Mouse (Mus musculus) testis, postnatal 14 days (tissue): ENCODE measurements around the gene Dhcr24.
A peak's percentile ranks its signal among the peaks of the same experiment; 100 is the strongest.

Source experiments
- DNase-seq: peaks from one replicate; pipeline ENCODE4 v3.0.0; 2021; ENCODE audit warnings: low spot score

Dhcr24 gene

DNA sequence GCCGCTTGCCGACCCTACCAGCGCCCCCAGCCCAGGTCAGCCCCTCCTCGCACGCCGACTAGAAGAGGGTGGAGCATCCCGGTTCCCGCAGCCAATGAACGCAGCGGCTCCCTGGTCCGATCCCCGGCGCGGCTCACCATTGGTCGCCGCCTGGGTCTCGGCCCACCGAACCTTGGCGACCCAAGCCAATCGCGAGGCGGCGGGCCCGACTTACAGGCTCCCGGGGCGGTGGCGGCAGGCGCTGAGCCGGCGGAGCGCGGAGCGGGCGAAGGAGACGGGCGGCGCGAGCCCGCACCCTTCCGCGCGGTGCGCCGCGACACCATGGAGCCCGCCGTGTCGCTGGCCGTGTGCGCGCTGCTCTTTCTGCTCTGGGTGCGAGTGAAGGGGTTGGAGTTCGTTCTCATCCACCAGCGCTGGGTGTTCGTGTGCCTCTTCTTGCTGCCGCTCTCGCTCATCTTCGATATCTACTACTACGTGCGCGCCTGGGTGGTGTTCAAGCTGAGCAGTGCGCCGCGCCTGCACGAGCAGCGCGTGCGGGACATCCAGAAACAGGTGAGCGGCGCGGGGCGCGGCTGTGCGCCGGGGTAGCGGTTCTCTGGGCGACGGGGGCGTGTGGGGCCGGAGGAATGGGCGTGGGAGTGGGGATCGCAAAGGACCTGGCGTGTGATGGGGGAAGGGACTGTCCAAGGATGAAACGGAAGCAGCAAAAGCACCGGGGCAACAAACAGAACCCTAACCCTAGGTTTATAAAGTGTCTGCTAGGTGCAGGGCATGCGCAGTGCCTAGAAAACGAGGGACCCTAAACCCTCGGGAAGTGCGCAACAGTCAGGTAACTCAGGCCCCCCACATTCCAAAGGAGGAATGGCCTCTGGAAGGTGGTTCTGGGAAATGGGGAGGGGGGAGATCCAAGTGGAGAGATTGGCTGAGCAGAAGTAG is at the start of gene Dhcr24:
Dhcr24 (plus strand) TSS at position 193 of the 936 bp plus-strand sequence.
- DNase-seq = peak; percentile 93

DNA sequence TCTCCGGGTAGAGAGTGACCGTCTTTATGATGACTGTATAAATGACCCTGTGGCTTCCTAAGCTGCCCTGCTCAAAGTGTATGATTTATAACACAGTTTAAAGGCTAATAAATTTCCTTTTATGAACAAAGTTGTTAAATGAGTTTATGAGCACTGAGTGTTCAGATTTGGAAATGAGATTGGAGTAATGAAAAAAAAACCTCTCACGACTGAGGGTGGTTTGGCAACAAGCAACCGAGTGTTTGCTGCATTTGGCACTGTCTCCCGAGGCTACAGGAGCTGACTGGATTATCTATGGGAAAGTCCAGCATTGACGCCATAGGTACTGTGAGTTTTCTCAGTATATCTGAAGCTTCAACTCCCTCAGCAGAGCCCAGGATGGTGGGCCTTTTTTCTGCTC is 46.2 kb upstream of the Dhcr24 start:
- no peak for DNase-seq

DNA sequence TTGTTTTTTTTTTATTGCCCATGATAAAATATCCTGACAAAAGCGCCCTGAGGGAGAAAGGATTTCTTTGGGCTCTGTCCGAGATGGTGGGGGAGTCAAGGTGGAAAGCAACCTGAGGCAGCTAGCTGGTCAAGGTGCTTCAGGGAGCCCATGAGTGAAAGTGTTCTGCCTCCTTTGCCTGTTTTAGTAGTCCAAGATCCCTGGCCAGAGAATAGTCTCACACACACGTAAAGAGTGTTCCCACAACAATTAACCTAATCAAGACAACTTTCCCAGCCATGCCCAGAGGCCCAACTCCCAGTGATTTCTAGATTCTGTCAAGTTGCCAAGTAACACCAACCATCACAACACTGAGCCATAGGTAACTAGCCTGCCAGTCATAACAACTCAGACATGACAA is 38.3 kb upstream of the Dhcr24 start:
- DNase-seq = no peak

DNA sequence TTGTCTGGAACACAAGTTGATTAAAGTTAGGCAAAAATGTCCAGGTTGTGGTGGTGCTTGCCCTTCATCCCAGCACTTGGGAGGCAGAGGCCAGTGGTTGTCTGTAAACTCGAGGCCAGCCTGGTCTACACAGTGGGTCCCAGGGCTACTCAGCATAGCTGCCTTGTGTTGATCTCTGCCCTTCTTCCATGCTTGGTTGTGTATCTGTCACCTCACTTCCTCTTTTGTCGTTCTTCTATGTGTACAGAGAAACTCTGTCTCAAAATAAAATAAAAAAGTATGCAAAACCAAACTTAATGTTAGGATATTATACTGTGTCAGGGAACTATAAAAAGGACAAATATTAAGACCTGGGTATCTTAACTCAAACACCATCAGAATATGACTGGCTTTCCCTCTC is 36.7 kb upstream of the Dhcr24 start:
- no peak for DNase-seq

DNA sequence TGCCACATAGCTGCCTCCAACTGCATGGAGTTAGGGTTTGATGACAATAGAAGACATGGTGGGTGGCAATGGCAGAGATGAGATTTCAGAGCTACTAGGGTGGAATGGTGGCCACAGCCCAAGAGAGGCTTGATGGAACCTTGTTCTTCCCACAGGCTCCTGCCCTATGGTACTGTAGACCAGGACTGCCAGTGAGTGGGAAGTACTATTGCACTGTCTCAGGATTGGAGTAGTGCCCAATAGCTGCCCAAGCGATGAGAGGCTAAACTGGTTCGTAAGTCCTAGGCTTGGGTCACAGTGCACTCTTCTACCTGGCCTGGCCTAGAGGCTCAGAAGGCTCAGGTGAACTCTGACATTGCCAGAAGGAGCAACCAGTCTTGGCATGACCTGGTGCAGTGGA is 35.8 kb upstream of the Dhcr24 start:
- no peak for DNase-seq

DNA sequence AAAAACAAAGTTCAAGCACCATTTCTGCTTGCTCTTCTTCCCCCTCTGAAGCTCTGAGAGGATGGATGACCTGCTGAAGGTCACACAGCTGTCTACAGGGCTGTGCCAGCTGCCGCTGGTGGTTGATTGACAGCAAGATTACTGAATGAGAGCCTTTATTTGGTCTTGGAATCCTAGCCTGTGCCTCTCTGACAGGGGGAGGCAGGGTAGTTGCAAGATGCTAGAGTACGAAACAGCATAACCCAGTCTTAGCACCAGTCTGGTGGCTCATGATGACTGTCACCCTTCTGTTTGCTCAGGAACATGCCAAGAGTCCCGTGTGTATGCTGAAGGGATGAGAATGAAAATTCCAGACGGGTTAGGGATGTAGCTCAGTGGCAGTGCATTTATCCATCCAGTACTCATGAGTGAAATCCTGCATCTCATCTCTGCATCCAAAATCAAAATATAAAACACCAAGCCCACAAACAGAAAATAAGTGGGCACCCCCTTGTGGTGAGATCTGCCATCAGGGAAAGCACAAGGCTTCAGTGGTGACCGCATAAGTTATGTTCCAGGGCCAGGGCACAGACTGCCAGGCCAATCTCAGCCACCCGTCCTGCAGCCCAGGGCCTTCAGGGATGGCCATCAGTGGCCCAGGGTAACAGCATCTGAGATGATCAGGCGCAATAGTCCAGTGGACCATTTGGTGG is 32.8 kb upstream of the Dhcr24 start:
- DNase-seq = no peak

DNA sequence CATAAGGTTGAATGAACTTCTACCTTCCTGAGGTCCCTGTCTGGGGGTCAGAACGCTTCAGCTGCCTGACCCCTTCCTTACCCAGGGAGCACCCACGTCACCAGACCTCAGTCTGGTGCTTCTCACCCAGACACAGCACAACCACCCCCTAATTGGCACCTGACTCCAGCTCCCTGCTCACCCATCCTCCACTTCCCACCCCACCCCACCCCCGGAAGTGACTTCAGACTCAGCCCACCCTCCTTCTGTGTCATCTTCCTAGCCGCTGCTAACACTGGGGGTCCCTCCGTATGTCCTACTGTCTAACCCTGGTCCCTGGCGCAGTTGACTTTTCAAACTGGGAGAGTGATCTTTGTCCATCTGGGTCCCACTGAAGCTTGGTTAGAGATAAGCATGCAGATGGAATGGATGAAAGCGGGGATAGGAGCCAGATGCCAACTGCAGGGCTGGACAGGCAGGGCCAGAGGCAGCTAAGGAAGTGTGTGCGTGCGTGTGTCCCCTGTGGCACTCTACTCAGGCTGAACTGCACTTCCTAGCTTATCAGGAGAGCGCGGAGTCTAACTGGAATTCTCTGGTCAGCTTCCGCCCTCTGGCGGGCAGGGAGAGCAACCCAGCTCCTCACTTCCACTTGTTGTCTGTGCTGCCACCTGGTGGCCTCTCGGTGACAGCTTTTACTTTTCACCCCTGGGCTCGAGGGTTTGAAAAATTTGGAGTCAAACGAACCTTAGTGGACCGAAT is 31.3 kb upstream of the Dhcr24 start:
- DNase-seq = peak; percentile 86

DNA sequence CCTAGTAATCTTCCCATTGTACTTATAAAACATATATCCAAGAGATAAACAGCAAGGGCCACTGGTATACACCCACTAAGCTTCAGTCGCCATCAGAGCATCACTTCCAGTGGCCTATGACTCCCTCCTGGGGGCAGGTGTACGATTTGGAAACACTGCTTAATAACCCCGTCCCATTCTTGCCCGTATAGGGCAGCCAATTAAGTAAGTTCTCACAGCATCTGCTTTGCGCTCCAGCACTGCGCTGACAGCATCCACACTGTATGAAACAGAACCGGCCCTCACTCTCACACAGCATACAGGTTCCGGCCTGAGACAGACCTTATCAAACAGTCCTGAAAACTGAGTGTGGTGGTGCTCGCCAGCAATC is 30.7 kb upstream of the Dhcr24 start:
- no peak for DNase-seq

DNA sequence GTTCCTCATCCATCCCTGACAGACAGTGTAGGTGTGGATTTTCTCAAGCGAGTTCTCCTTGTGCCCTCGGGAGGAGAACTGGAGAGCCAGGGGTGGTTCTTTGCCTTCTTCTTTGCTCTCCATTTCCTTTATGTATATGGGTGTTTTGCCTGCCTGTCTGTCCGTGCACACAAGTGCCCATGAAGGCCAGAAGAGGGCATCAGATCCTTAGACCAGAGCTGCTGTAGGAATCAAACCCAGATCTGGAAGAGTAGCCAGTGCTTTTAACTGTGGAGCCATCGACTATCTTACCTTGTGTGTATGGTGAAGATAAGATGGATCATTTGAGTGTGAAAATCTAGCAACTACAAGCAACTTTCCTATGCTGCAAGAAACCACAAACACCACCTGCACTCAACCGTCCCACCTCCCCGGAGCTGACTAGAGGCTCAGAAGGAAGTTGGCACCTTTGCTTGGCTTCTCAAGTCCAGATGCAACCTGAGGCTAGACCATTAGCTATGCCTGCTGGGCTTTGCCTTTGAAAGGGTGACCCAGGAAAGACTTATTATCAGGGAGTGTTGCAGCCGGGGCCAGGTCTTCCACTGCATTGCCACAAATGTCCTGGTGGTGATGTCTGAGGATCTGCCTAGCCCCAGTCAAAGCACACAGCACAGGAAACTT is 27.3 kb upstream of the Dhcr24 start:
- DNase-seq = no peak

DNA sequence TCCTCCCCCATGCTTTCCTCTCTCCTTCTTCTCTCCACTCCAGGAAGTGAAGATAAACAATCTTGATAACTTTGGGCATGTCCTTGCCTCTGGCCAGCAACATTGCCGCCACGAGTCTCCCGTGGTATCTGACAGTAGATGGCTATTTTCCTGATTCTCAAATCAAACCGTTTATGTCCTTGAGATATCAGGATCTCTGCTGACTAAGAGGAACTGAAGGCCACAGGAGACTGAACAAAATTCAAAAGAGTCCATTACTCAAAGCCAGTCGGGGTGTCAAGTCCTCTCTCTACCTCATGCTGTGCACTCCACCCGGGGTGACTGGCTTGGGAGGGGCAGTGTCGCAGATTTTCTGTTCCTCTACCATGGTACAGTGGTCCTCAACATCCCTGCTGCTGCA is 26.6 kb upstream of the Dhcr24 start:
- DNase-seq = no peak

DNA sequence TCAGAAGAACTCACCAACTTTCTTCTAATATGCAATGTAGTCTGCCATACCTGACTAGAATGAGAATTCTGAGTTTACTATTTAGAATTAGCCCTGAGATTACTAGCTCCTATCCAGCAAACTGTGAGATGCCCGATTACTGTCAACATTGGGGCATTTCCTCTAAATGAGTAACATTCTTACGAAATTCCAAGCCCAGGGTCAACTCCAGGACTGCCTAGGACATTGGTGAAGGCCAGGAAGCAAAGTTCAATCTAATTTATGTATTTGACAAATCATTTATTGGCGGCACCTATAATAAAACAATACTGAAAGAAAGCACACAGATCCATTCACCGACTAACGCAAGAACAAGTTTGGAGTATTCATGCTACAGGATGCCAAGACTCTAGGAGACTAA is 21.1 kb upstream of the Dhcr24 start:
- DNase-seq = no peak

DNA sequence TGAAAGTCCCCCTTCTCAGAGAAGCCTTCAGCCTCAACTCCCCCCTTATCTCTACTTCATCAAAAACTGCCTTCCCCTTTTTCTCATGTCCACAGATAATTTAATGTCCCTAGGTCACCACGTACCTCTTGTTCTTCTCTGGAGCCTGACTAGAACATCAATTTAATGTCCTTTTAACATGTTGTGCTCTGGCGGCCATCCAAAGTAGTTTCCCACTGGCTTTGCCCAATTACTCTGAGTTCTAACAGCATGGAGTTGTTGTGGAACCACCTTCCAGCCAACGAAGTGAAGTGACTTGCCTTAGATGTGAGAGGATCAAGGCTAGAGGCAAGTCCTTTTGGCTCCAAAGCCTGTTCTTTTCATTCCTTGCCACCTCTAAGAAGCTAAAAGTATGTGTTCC is 19.3 kb upstream of the Dhcr24 start:
- DNase-seq = peak; percentile 40

DNA sequence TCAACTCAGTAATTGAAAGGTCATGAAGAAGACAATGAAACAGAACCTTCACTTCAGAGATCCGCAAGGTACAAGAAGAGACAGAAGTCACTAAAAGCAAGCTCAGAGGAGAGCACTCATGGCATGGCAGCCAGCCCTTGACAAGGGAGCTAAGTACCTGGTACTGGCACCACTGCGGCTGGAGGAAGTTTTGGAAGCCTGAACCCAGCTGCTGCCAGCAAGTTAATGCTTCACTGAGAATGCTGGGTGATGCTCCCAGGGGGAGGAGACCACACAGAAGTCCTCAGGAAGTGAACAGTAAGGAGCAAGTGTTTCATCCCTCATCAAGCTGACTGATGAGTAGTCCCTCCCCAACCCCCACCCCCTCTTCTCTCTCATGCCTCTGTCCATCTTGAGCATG is 18.6 kb upstream of the Dhcr24 start:
- DNase-seq = no peak

DNA sequence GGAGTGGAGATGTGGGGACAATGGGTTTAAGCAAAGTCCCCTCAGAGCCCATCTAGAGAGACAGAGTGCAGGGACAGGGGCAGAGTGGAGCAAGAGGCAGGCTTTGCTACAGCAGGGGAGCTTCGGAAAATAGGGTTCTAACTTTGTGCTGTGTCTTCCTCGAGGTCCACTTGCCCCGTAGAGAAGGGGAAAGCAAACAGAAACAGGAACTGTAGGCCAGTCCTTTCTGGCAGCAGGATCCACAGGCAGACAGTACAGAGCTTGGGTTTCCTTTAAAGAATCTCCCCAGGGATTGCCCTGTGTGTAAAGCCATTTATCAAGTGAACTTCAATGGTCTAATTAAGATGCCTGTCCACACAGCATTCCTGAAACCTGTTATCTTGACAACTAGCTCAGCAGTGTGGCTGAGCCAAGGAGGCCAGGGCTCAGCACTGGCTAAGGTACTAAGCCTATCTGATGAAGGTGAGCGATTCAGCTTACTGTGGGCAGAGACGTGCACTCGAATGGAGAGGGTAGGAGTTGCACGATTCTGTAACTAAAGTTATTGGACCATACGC is 14.9 kb upstream of the Dhcr24 start:
- no peak for DNase-seq

DNA sequence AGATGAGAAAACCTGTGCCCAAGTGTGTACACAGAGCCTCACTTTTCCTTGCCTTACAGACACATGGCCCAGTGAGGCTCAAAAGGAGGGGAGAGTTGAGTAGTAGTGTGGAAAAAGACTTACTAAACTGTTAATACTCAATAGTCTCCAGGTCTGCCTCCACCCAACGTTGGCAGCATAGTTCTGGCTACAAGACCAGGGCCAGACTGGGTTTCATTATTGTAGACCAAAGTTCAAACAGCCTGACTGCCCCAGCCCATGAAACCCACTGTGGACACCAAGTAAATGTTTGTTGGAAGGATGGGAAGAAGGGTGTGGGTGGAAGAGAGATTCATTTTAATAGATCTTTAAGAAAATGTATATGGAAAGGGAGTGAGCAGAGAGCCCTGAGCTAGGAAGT is 13.9 kb upstream of the Dhcr24 start:
- DNase-seq = no peak

DNA sequence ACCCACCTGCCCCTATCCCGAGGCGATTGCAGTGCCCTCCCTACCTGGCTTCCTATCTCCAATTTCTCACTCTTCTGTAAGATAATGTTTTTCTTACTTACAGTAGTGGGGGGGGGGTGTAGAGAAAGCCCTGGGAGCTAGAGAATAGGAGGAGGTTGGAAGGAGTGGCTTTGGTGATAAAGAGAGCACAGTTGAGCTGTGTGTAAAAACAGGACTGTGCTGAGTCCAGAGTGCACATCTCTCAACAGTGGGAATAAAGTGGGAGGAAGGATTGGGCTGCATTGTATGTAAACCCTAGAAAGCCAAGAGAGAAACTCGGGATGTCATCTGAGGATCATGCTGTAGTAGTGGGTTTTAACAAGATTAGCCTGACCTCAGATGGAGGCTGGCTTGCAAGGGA is 12.7 kb upstream of the Dhcr24 start:
- DNase-seq = no peak

DNA sequence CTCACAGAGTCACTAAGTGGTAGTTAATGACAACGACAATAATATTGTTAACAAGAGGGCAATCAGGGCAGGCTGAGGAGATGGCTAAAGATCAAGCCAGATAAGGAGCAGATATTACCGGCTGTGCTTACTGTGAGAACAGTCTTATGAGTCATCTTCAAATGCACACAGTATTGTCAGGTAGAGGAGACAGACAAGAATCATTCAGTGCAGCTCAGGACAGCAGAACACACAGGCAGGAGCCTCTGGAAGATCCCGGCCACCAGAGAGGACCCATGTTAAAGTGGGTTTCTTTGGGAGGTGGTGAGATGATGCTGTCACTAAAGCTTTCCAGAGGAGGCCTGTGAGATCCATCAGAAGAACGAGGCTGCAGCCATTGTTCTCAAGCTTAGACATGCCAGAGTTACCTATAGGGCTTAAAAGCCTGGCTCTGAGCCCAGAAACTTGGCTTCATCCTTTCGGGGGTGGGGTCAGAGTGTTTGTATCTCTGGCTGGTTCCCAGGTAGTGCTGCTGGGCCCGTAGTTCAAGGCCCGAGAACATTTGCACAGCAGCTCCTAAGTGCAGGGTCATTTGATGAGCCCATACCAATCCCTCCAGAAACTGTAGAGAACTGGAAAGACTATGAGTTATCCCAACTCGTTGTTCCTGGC is 10.2 kb upstream of the Dhcr24 start:
- no peak for DNase-seq

DNA sequence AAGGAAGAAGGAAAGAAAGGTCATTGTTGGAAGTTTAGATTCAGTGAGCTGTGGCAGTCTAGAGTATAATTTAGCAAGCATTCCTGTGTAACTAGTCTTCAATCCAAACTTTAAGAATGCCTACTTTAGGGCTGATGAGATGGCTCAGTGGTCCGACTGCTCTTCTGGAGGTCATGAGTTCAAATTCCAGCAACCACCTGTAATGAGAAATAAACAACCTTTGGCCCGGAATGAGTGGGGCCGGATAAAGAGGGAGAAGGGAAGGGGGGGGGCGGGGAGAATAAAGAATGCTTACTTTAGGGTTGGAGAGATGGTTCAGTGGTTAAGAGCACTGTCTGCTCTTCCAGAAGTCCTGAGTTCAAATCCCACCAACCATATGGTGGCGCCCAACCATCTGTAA is 3.6 kb upstream of the Dhcr24 start:
- DNase-seq = no peak

DNA sequence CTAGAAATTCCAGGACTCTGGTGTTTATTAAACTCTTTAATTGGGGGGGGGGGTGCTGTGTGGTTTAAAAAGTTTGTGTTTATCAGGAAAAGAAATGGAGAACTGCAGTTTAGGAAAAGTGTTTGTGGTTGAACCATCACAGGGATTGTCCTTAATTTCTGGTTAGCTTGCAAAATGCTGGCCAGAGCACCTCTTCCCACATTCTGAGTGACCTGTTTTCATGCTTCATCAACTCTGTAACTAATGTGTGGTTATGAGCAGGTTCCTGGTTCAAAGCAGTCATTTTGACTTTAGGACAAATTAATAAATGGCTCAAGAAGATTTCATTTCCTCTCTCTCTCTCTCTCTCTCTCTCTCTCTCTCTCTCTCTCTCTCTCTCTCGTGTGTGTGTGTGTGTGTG is 2.9 kb upstream of the Dhcr24 start:
- DNase-seq = no peak

DNA sequence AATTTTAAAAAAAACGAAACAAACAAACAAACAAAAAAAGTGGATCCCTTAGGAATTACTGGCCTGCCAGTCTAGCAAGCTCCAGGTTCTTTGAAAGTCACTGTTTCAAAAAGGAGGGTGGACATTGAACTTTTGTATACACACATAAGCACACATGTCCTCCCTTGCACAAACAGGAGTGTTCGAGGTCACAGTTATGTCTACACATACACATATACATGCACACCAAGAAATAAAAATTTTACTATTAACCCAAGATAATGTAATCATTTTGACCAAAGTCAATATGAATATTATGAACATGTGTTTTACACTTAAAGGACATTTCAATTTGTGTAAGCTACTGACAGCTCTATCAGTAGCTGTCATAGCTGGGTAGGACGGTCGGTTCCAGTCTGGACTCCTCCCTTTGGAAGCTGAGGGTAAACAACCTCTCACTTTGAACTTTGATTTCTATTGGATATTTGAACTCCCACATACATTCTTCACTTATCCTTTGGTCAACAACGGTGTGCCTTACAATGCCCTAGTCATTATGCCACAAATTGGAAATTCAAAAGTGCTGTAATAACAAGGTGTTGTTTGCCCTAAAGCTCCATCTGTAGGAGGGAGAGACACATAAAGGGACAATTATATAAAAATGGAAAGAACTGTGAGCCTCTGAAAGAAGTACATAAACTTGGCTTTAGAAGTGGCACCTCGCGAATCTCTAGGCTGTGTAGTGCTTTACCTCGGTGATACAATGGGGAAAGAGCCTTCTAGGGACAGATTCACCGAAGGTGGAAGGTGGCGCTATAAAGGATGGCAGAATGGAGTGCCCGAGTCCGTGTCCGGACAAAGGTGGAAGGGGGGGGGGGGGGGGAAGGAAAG is 1.3 kb upstream of the Dhcr24 start:
- no peak for DNase-seq
